Mouse (Mus musculus) intestine, embryonic 16.5 days (tissue): ENCODE measurements around the gene Bahd1. TPM values are rescaled to one million over a fixed set of nuclear protein-coding genes. Genes with fewer than 3 reads are reported as not detected.

ENCODE experiments used
- ATAC-seq: fragments of 200-750 bp; cut with Nextera tagmentation; 2 replicates; pipeline ENCODE4 v1.8.0; 2017; ENCODE audit warnings: moderate TSS enrichment, moderate library complexity
- H3K27ac ChIP-seq: fragments of 300-500 bp; sonication (generic); 2 replicates; pipeline ENCODE4 v1.5.1; 2014; ENCODE audit warnings: mild to moderate bottlenecking, low read length
- H3K27me3 ChIP-seq: fragments of 300-500 bp; sonication (generic); replicated peaks from 2 replicates; pipeline ENCODE4 v1.6.1; 2014; ENCODE audit warnings: low read length, control low read depth, mixed read lengths; ENCODE audit not compliant: control insufficient read depth, insufficient read depth
- H3K36me3 ChIP-seq: fragments of 300-500 bp; sonication (generic); 2 replicates; pipeline ENCODE4 v1.6.1; 2014; ENCODE audit warnings: low read length, control low read depth; ENCODE audit not compliant: control insufficient read depth, insufficient read depth
- H3K4me1 ChIP-seq: fragments of 300-500 bp; sonication (generic); 2 replicates; pipeline ENCODE4 v1.6.1; 2014; ENCODE audit warnings: low read length, control low read depth, mixed read lengths; ENCODE audit not compliant: control insufficient read depth, insufficient read depth
- H3K4me2 ChIP-seq: fragments of 300-500 bp; sonication (generic); 2 replicates; pipeline ENCODE4 v1.6.1; 2014; ENCODE audit warnings: low read depth, low read length, control low read depth
- H3K4me3 ChIP-seq: fragments of 300-500 bp; sonication (generic); 2 replicates; pipeline ENCODE4 v1.5.1; 2014; ENCODE audit warnings: mild to moderate bottlenecking, low read length
- H3K9ac ChIP-seq: fragments of 300-500 bp; sonication (generic); 2 replicates; pipeline ENCODE4 v1.6.1; 2014; ENCODE audit warnings: low read depth, low read length
- H3K9me3 ChIP-seq: fragments of 300-500 bp; sonication (generic); 2 replicates; pipeline ENCODE4 v1.6.1; 2016; ENCODE audit warnings: low read length, control low read depth; ENCODE audit not compliant: control insufficient read depth
- WGBS: fragments of 180-500 bp; shearing (Covaris S2); extraction: QIAGEN DNeasy Blood & Tissue Kit; methylation state at CpG from one replicate; pipeline ENCODE4 v1.1.7; 2014; 5-methylcytosine and 5-hydroxymethylcytosine counted together
- polyA plus RNA-seq: library from polyadenylated mRNA; unstranded; fragments of >200 nt; fragmentation: Nextera tagmentation; extraction: Ambion mirVana; gene quantifications from 2 replicates; pipeline ENCODE4 v1.2.1, GENCODE M21; 2015

Bahd1 gene
- polyA plus RNA-seq, 1 experiment from 2014 or later = 3.6 TPM

DNA sequence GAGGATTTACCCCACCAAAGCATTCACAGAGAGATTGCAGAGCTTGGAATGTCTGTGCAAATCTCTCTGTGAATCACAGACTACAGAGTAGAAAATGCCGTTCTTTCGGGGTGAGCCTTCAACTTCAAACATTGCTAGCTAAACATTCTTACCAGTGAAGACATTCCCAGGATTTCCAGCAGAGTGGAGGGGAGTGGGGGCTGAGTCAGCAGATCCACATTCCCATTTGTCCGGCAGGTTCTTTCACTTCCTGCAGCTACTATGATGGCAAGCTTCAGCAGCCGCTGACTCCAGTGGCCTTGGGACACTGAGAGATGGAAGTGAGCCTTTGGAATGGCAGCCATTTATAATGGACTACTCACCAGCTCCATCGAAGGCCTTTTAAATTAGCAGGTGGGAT is 56.3 kb downstream of the Bahd1 start:
- 55% methylated on average over 5 of the region's 5 CpGs for WGBS
- no peak overlapping the region for H3K27ac ChIP-seq

DNA sequence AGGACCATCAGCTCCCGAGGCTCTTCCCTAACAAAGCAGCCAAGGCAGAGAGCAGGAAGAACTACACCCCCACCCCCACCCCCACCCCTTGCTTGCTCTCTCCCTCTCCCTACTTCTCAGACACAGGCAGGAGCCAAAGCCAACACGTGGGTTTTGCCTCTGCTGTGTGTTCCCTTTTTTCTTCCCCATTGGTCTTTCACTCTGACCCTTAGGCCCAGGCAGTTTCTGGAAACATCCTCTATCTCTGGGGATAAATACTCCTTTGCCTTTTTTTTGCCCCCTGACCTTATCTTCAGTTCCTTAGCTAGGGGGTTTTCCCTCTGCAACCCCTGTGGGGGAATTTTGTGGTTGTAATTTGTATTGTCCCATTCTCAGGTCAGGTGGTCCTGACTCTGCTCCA is 59.5 kb downstream of the Bahd1 start:
- Histone ChIP-seq H3K9ac (no peak overlapping the region), H3K36me3 (no peaks in the 10 kb centered on the region), H3K9me3 (no peaks in the 10 kb centered on the region), H3K4me3 (no peak overlapping the region), H3K4me2 (no peak overlapping the region), H3K27me3 (no peaks in the 10 kb centered on the region), H3K27ac (no peak overlapping the region), H3K4me1 (no peaks in the 10 kb centered on the region)
- 21% methylated on average over 2 of the region's 2 CpGs for WGBS
- ATAC-seq = no peak

More for the DNA sequence above, 56.3 kb downstream of the Bahd1 start:
- Histone ChIP-seq H3K4me1 (no peaks in the 10 kb centered on the region), H3K9me3 (no peaks in the 10 kb centered on the region), H3K27me3 (no peaks in the 10 kb centered on the region), H3K4me3 (no peak overlapping the region), H3K36me3 (no peaks in the 10 kb centered on the region), H3K9ac (no peak overlapping the region), H3K4me2 (no peak overlapping the region)
- no peak for ATAC-seq

DNA sequence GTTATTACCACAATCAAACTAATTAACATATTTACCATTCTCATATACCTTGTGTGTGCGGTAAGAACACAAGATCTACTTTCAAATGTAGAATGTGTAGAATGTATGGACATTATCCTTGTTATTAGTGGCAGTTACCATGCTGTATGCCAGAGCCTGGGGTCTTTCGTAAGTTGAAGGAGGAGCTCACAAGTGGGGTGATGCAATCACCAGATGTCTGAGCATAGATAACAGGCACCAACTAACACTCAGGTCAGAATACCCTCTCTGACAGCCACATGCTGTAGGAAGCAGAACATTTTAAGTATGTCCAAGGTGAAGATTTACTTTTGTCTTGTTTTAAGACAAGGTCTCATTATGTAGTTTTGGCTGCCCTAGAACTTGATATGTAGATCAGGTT is 60.2 kb downstream of the Bahd1 start:
- Histone ChIP-seq H3K36me3 (no peaks in the 10 kb centered on the region), H3K27ac (no peak overlapping the region), H3K4me3 (no peak overlapping the region), H3K4me1 (no peaks in the 10 kb centered on the region), H3K9ac (no peak overlapping the region), H3K27me3 (no peaks in the 10 kb centered on the region), H3K9me3 (no peaks in the 10 kb centered on the region), H3K4me2 (no peak overlapping the region)
- no peak for ATAC-seq
- WGBS = 84% methylated on average over 2 of the region's 2 CpGs

DNA sequence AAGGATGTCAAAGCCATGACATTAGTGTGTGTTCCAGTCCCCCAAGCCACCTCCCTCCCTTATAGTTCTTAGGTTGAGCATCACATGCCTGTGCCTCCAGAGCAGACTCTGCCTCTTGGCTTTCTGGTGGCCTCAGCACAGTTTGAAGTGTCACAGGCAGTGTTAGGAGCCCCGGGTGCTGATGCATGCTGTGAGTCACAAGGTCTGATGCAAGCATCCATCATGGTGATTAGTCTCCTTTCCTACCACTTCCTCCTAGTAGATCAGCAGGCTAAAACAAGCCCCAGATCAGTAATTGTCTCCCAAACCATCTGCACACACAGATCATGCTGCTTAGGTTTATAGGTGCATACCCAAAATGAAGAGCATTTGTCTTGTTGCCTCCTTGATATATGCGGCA is 61.4 kb downstream of the Bahd1 start:
- H3K4me2 ChIP-seq = no peak overlapping the region
- no peak overlapping the region for H3K4me3 ChIP-seq
- no peak overlapping the region for H3K27ac ChIP-seq
- H3K9me3 ChIP-seq = no peaks in the 10 kb centered on the region
- 48% methylated on average over 2 of the region's 2 CpGs for WGBS
- no peak overlapping the region for H3K9ac ChIP-seq
- H3K27me3 ChIP-seq = no peaks in the 10 kb centered on the region
- ATAC-seq = no peak
- no peaks in the 10 kb centered on the region for H3K36me3 ChIP-seq
- no peaks in the 10 kb centered on the region for H3K4me1 ChIP-seq

DNA sequence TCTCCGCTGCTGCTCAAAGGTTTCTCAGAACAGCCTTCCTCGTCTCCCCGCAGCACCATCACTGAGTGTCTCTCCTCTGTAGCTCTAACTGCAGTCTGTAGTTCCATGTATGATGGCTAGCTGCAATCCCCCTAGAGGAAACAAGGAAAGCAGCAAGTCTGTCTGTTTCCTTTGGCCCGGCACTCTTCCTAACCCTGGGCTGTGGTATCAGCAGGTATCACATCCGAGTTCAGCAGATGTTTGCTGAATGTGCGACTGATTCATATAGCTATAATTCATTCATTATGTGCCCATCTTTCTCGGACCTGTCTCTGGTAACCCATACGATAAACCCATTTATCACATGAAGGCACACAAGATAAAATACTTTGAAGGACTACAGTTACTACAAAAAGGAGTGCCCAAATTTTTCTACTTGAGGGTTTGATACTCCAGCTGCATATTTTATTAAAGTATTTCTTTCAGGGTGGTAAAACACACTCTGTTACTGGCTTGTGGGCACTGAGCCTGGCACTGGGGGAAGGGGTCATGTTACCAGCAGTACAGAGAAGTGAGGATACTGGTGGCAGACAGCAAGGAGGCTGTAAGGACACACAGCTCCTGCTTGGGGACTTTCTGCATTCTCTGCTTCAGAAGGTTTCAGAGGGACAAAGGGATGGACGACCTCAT is 63.0 kb downstream of the Bahd1 start:
- no peaks in the 10 kb centered on the region for H3K27me3 ChIP-seq
- no peak overlapping the region for H3K9ac ChIP-seq
- 49% methylated on average over 9 of the region's 9 CpGs for whole genome bisulfite sequencing
- no peak overlapping the region for H3K4me3 ChIP-seq
- H3K4me2 ChIP-seq = no peak overlapping the region
- no peaks in the 10 kb centered on the region for H3K9me3 ChIP-seq
- H3K27ac ChIP-seq = no peak overlapping the region
- H3K4me1 ChIP-seq = no peaks in the 10 kb centered on the region
- no peak for ATAC-seq
- no peaks in the 10 kb centered on the region for H3K36me3 ChIP-seq

DNA sequence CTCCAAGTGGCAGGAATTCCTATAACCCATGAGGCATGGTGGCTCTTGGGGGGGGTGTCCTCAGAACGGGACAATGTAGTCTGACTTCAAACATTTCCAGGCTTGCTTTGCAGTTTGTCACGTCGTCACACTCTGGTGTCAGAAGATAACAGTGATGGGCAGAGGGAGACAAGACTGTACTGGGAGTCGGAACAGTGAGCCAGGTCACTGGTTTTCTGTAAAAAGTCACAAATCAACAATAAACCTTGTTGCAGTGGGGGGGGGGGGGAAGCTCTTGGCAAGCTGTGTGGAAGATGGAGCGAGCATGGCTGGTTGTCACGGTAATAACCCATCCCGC is 63.5 kb downstream of the Bahd1 start:
- Histone ChIP-seq H3K27ac (no peak overlapping the region), H3K36me3 (no peaks in the 10 kb centered on the region), H3K4me2 (no peak overlapping the region), H3K4me3 (no peak overlapping the region), H3K27me3 (no peaks in the 10 kb centered on the region), H3K9ac (no peak overlapping the region), H3K9me3 (no peaks in the 10 kb centered on the region), H3K4me1 (no peaks in the 10 kb centered on the region)
- no peak for ATAC-seq
- 61% methylated on average over 7 of the region's 7 CpGs for WGBS

DNA sequence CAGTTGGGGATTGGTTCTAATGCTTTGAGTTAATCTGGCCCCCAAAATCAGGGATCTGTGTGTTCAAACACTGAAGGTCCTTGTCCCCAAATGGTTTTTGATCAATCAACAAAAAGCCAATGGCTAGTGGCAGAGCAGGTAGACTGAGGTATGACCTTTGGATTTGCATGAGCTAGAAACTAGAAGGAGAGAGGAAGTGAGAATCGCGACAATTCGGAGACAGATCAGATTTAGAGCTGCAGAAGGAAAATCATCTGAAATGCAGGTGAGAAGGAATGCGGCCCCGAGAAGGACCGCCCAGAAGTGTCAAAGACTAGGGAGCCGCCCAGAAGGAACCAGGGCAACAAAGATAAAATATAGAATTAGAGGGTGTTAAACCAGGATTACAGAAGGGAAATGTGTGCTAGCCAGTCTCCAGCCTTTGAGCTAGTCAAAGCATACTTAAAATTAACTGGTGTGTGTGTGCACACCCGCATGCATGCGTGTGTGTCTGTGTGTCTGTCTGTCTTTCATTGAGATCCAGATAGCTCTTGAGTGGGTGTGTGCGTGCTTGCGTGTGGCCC is 69.5 kb downstream of the Bahd1 start:
- no peak overlapping the region for H3K4me3 ChIP-seq
- H3K4me1 ChIP-seq = no peaks in the 10 kb centered on the region
- H3K27ac ChIP-seq = no peak overlapping the region
- H3K36me3 ChIP-seq = no peaks in the 10 kb centered on the region
- ATAC-seq = no peak
- no peak overlapping the region for H3K9ac ChIP-seq
- H3K9me3 ChIP-seq = no peaks in the 10 kb centered on the region
- 0 out of 2 replicates have a peak, but pooled peaks cover 1% of the 10 kb centered on the region for H3K27me3 ChIP-seq
- no peak overlapping the region for H3K4me2 ChIP-seq
- 73% methylated on average over 11 of the region's 11 CpGs for WGBS

DNA sequence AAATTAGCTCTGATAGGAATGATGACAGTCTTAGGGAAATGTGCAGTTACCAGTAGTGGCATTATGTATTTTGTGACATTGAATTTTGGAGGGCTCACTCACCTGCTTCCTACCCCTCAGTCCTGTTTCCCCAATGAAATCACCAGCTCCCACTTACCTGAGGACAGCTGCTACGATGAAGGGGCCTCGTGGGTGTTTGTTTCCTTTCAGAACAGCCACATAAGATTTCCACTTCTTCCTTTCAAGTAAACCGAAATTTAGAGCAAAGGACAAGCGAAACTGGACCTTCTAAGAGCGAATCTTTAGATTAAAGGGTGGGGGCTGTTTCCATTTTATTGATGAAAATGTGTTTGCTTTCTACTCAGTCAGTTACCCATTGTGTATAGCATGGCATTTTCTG is 71.9 kb downstream of the Bahd1 start:
- H3K4me2 ChIP-seq = no peak overlapping the region
- H3K36me3 ChIP-seq = no peaks in the 10 kb centered on the region
- no peak overlapping the region for H3K4me3 ChIP-seq
- ATAC-seq = no peak
- H3K4me1 ChIP-seq = peaks cover 12% of the 10 kb centered on the region; the same call in 1 of the 2 replicates
- no peak overlapping the region for H3K9ac ChIP-seq
- H3K27me3 ChIP-seq = peaks cover 13% of the 10 kb centered on the region
- H3K27ac ChIP-seq = no peak overlapping the region
- WGBS = 76% methylated on average over 5 of the region's 5 CpGs
- H3K9me3 ChIP-seq = no peaks in the 10 kb centered on the region

DNA sequence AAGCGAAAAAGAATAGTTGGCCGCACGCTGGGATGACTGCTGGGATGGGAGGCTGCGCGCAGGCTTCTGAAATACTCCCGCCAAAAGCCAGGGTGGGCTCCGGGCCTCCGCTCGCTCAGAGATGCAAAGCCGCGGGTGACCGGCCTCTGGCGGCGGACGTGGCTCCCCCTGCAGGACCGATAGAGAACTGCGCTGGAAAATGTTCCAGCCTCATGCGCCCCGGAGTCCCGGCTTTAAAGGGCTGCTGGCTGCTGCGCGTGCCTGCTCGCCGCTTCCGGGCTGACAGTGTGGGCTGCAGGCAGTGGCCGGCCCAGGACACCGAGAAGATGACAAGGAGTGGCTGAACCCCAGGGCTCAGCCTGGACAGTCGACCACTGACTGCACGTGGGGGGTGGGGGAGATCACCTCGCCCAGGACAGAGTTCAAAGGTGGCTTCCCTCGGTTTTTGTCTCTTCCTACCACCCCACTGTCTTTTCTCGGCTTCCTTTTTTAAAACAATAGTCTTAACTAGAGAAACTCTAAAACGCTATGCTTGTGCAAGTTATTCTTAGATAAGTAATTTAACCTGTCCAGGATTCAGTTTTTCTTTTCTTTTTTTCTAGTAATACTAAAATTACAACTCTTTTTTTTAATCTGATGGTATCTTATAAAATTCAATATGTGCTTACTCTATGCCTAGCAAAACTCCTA is 72.7 kb downstream of the Bahd1 start:
- Histone ChIP-seq H3K9ac (peak overlapping the region; percentile 56), H3K9me3 (no peaks in the 10 kb centered on the region), H3K27me3 (peaks cover 16% of the 10 kb centered on the region), H3K27ac (no peak overlapping the region), H3K4me1 (peaks cover 12% of the 10 kb centered on the region; the same call in 1 of the 2 replicates), H3K4me3 (peak overlapping the region; percentile 40), H3K36me3 (no peaks in the 10 kb centered on the region), H3K4me2 (peak overlapping the region; percentile 75)
- ATAC-seq = peak; percentile 71
- WGBS = 1% methylated on average over 33 of the region's 33 CpGs
